Mouse (Mus musculus) liver, embryonic 12.5 days (tissue): ENCODE measurements around the gene Map2k5. TPM values are rescaled to one million over a fixed set of nuclear protein-coding genes. Genes with fewer than 3 reads are reported as not detected.

Experiments used
- ATAC-seq: fragments of 200-750 bp; cut with Nextera tagmentation; 2 replicates; pipeline ENCODE4 v1.8.0; 2017; ENCODE audit warnings: moderate number of reproducible peaks, mild to moderate bottlenecking, moderate library complexity
- H3K27ac ChIP-seq: fragments of 300-500 bp; sonication (generic); 2 replicates; pipeline ENCODE4 v1.5.1; 2016; ENCODE audit warnings: mild to moderate bottlenecking
- H3K27me3 ChIP-seq: fragments of 300-500 bp; sonication (generic); replicated peaks from 2 replicates; pipeline ENCODE4 v1.6.1; 2016; ENCODE audit warnings: mild to moderate bottlenecking, moderate library complexity
- H3K36me3 ChIP-seq: fragments of 300-500 bp; sonication (generic); 2 replicates; pipeline ENCODE4 v1.6.1; 2016; ENCODE audit warnings: mild to moderate bottlenecking, moderate library complexity
- H3K4me1 ChIP-seq: fragments of 300-500 bp; sonication (generic); 2 replicates; pipeline ENCODE4 v1.6.1; 2016
- H3K4me2 ChIP-seq: fragments of 300-500 bp; sonication (generic); 2 replicates; pipeline ENCODE4 v1.6.1; 2016; ENCODE audit warnings: mild to moderate bottlenecking, moderate library complexity
- H3K4me3 ChIP-seq: fragments of 300-500 bp; sonication (generic); 2 replicates; pipeline ENCODE4 v1.5.1; 2016; ENCODE audit warnings: mild to moderate bottlenecking, moderate library complexity
- H3K9ac ChIP-seq: fragments of 300-500 bp; sonication (generic); 2 replicates; pipeline ENCODE4 v1.6.1; 2016; ENCODE audit warnings: mild to moderate bottlenecking, moderate library complexity
- H3K9me3 ChIP-seq: fragments of 300-500 bp; sonication (generic); replicated peaks from 2 replicates; pipeline ENCODE4 v1.6.1; 2016; ENCODE audit warnings: mild to moderate bottlenecking, moderate library complexity
- WGBS: fragments of 180-500 bp; shearing (Covaris S2); methylation state at CpG from one replicate; pipeline ENCODE4 v1.1.7; 2016; ENCODE audit not compliant: insufficient replicate concordance; 5-methylcytosine and 5-hydroxymethylcytosine counted together
- polyA plus RNA-seq: library from polyadenylated mRNA; unstranded; fragments of >200 nt; fragmentation: Nextera tagmentation; extraction: Ambion mirVana; gene quantifications from 2 replicates; pipeline ENCODE4 v1.2.1, GENCODE M21; 2016

The Map2k5 gene
- polyA plus RNA-seq, 1 experiment from 2014 or later, result 16.7 TPM

DNA sequence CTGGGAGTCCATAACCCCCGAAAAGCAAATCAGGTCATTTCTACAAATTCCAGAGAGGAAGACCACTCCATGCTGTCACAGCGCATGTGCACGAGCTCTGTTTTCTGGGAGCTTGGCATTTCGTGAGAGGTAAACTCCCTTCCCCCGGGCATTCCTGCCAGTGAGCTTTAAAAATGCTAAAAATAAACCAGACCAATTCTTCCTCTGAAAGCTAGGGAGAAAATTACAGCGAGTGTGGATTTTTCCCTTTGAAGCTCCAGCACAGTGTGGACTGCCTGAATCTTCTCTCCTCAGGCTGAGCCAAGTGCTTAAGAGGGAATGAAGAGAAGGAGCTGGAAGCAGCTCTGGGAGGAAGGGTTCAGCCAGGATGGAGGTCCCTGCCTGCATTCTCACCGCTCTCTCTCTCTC, 82.1 kb downstream of the Map2k5 start:
- H3K36me3 ChIP-seq, result peaks cover 31% of the 10 kb centered on the region
- H3K4me2 ChIP-seq, result no peak overlapping the region
- WGBS, result 82% methylated on average over 7 of the region's 7 CpGs
- H3K4me1 ChIP-seq, result no peaks in the 10 kb centered on the region
- no peaks in the 10 kb centered on the region for H3K27me3 ChIP-seq
- H3K9ac ChIP-seq, result no peak overlapping the region
- H3K4me3 ChIP-seq, result no peak overlapping the region
- H3K9me3 ChIP-seq, result 0 out of 2 replicates have a peak, but pooled peaks cover 4% of the 10 kb centered on the region
- no peak overlapping the region for H3K27ac ChIP-seq
- ATAC-seq, result no peak

DNA sequence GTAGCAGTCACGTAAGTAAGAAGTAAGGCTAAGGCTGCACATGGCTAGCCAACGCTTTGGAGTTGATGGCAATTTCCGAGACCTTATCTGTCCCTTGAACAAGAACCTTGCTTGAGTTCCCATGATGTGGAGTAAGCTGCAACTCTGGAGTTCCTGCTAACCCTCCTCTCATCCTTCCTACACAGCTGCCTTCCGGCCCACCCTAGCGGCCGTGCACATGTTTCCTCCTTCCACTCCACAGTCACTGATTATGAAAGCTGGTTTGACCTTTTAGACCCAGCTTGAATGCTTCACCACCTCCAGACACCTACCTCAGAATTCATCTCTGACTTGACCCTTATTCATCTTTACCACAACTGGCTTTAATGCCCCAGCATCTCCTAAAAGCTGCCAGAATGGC, 82.9 kb downstream of the Map2k5 start:
- Histone ChIP-seq H3K27me3 (no peaks in the 10 kb centered on the region), H3K9me3 (no peaks in the 10 kb centered on the region), H3K9ac (no peak overlapping the region), H3K36me3 (peaks cover 28% of the 10 kb centered on the region), H3K27ac (no peak overlapping the region), H3K4me1 (no peaks in the 10 kb centered on the region), H3K4me2 (no peak overlapping the region), H3K4me3 (no peak overlapping the region)
- ATAC-seq, result no peak
- 77% methylated on average over 6 of the region's 6 CpGs for whole genome bisulfite sequencing

DNA sequence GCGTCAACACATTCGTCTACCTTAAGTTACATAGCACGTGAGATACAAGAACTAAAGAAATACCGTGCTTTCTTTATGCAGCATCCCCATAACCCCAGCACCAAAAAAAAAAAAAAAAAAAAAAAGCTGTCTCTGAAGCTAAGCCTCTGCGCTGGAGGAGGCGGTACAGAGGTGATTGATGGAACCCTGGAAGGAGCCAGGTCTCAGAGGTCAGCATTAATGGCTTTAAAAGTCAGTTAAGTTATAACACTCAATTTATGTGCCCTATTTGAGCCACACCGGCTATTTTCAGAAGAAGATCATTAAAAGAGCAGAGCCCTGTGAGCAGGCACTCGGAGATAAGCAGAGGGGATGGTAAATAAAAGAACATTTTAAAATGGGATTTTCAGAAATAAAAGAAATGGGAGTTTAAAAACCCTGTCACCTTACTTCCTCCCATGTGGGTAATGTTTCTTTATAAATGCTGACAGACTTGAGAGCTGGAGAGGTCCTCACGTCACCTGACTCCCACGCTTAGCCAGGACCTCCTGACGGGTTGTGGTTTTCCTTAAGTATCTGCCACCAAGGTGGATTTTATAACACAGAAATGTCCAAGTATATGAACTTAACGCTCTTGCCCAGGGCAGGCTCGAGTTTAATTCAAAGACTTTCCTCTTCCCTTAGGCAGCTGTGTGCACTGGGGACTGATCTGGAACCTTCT, 83.8 kb downstream of the Map2k5 start:
- no peak overlapping the region for H3K4me2 ChIP-seq
- H3K36me3 ChIP-seq, result peaks cover 34% of the 10 kb centered on the region
- H3K27ac ChIP-seq, result no peak overlapping the region
- WGBS, result 68% methylated on average over 13 of the region's 13 CpGs
- no peaks in the 10 kb centered on the region for H3K27me3 ChIP-seq
- no peak overlapping the region for H3K4me3 ChIP-seq
- H3K4me1 ChIP-seq, result no peaks in the 10 kb centered on the region
- H3K9me3 ChIP-seq, result no peaks in the 10 kb centered on the region
- ATAC-seq, result no peak
- no peak overlapping the region for H3K9ac ChIP-seq

DNA sequence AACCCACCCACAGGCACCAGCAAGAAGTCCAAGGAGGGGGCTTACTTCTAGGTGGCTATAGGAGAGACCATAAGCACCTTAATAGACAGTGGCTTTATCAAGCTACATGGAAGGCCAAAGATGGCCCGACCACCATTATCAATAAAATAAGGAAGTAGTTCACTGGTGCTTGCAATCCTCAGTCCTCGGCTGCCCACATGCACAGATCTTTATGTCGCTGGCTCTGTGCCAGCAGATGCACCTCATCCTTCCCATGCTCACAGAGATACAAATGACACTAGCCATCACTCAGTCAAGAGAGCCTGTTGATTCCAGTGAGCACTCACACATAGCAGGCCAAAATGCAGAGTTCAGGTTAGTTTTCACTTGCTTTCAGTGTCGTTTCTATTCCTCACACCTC, 89.0 kb downstream of the Map2k5 start:
- Histone ChIP-seq H3K36me3 (peaks cover 37% of the 10 kb centered on the region), H3K4me1 (no peaks in the 10 kb centered on the region), H3K27ac (no peak overlapping the region), H3K4me2 (no peak overlapping the region), H3K9me3 (no peaks in the 10 kb centered on the region), H3K27me3 (no peaks in the 10 kb centered on the region), H3K9ac (no peak overlapping the region), H3K4me3 (no peak overlapping the region)
- 67% methylated on average over 4 of the region's 4 CpGs for WGBS
- ATAC-seq, result no peak

DNA sequence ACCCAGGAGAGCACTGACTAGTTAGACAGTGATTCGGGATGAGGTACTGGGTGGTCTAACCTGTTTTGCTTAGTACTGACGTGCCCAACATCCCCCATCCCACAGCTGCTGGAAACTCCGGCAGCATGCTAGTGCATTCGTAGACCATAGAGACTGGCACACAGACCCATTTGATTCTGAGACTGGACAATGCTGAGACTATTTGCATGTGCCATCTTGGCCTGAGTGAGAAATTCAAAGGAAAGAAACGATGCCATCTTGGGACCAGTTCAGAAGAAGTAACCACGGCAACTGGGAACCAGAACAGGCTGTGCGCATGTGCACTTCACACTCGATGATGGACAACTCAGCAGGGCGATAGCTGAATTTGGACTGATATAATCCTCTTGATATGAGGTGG, 93.3 kb downstream of the Map2k5 start:
- ATAC-seq, result no peak
- WGBS, result 87% methylated on average over 9 of the region's 9 CpGs
- H3K27me3 ChIP-seq, result no peaks in the 10 kb centered on the region
- no peaks in the 10 kb centered on the region for H3K9me3 ChIP-seq
- no peaks in the 10 kb centered on the region for H3K4me1 ChIP-seq
- no peak overlapping the region for H3K27ac ChIP-seq
- H3K36me3 ChIP-seq, result peaks cover 24% of the 10 kb centered on the region
- no peak overlapping the region for H3K4me2 ChIP-seq
- no peak overlapping the region for H3K4me3 ChIP-seq
- no peak overlapping the region for H3K9ac ChIP-seq

DNA sequence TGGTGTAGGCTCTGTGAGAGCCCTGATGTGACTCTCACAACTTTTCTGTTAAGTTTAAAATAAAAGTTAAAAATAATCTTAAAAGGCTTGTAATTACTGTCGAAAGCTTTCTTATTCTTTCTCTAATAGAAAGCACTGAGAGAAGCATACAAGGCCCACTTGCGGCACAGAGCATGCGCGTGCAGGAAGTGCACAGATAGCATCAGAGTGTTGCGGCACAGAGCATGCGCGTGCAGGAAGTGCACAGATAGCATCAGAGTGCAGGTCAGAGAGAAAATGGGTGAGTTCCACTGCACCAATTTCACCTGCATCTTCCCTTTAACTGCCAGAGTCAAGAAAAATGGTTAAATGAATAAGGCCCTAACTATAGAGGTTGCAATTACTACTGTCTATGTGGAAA, 95.7 kb downstream of the Map2k5 start:
- WGBS, result 82% methylated on average over 7 of the region's 7 CpGs
- Histone ChIP-seq H3K4me1 (no peaks in the 10 kb centered on the region), H3K27ac (no peak overlapping the region), H3K36me3 (peaks cover 25% of the 10 kb centered on the region), H3K4me2 (no peak overlapping the region), H3K9ac (no peak overlapping the region), H3K9me3 (no peaks in the 10 kb centered on the region), H3K4me3 (no peak overlapping the region), H3K27me3 (no peaks in the 10 kb centered on the region)
- no peak for ATAC-seq

DNA sequence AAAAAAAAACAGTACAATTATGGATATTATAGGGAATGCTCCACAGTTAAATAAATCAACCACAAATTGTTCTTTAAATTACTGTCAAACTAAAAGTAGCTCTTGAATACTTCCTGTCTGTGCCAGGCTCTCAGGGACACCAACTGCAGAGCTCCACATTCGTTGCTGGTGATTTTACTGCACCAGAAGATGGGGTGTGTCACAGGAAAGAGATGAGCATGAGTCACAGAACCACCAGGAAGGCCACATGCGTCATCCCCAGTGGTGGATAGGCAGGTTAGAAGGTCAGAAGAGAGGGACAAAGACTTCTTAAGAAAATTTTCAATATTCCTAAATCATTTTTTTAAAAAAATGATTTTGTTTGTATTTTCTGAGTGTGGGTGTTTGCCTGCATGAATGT, 96.6 kb downstream of the Map2k5 start:
- WGBS, result 50% methylated on average over 2 of the region's 2 CpGs
- ATAC-seq, result no peak
- H3K9me3 ChIP-seq, result no peaks in the 10 kb centered on the region
- H3K4me3 ChIP-seq, result no peak overlapping the region
- H3K4me2 ChIP-seq, result no peak overlapping the region
- no peaks in the 10 kb centered on the region for H3K27me3 ChIP-seq
- H3K9ac ChIP-seq, result no peak overlapping the region
- H3K27ac ChIP-seq, result no peak overlapping the region
- H3K36me3 ChIP-seq, result peaks cover 25% of the 10 kb centered on the region
- H3K4me1 ChIP-seq, result no peaks in the 10 kb centered on the region

DNA sequence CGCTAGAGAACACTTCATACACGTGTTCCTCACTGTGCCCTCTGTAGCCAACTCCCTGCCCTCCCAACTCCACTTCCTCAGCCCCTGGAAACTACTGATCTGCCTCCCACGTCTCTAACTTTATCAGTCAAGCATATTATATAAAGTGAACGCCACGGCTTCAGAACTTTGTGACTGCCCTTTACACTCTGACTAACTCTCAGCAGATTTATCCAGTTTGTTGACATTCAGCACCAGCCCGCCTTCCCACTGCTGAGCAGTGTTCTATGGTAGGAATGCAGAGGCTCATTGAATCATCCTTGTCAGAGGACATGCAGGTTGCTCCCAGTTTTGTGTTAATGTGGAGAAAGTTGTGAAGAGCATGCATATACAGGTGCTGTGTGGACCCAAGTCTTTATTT, 103.9 kb downstream of the Map2k5 start:
- H3K27me3 ChIP-seq, result no peaks in the 10 kb centered on the region
- ATAC-seq, result no peak
- no peak overlapping the region for H3K4me3 ChIP-seq
- no peaks in the 10 kb centered on the region for H3K9me3 ChIP-seq
- WGBS, result 62% methylated on average over 6 of the region's 6 CpGs
- no peaks in the 10 kb centered on the region for H3K4me1 ChIP-seq
- H3K27ac ChIP-seq, result no peak overlapping the region
- no peak overlapping the region for H3K9ac ChIP-seq
- H3K4me2 ChIP-seq, result no peak overlapping the region
- H3K36me3 ChIP-seq, result peaks cover 4% of the 10 kb centered on the region; the same call in 1 of the 2 replicates

DNA sequence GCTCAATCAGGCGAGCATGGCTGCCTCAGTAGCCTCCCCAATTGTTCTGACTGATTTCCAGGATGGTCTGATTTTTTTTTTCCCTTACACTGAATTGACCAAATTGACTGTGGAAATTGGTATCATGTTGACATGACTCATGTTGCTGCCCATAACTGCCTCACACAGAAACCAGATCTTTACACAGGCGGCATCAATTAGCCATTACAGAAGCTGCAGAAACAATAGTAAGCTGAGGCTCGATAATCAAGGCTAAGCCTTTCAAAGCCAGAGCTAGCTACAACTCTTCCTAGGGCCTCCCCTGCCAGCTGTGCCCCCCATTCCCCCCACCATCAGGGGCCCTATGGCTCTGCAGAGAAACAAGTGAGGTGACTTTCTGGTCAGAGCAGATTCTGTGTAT, 107.9 kb downstream of the Map2k5 start:
- Histone ChIP-seq H3K4me2 (no peak overlapping the region), H3K9ac (no peak overlapping the region), H3K4me3 (no peak overlapping the region), H3K27me3 (no peaks in the 10 kb centered on the region), H3K9me3 (no peaks in the 10 kb centered on the region), H3K27ac (no peak overlapping the region), H3K36me3 (no peaks in the 10 kb centered on the region), H3K4me1 (no peaks in the 10 kb centered on the region)
- ATAC-seq, result no peak
- 66% methylated on average over 3 of the region's 3 CpGs for WGBS

DNA sequence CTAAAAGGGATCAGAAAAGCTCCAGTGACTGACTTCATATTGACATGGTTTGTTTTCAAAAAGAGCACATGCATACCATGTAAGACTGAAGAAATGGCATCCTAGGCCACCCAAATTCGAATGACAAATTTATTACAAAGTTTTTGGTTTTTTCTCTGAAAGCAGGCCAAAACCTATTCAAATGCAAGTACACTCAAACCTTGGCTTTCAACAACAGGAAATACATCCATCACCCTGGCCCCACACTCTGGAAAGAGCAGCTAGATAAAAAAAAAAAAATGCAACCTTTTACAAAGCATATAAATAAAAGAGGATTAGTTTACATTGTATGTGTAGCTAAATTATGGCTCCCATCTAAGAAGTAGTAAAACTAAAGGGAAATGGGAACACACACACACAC, 114.5 kb downstream of the Map2k5 start:
- peaks cover 4% of the 10 kb centered on the region; the same call in 1 of the 2 replicates for H3K36me3 ChIP-seq
- ATAC-seq, result no peak
- 60% methylated on average over 1 of the region's 1 CpGs for WGBS

DNA sequence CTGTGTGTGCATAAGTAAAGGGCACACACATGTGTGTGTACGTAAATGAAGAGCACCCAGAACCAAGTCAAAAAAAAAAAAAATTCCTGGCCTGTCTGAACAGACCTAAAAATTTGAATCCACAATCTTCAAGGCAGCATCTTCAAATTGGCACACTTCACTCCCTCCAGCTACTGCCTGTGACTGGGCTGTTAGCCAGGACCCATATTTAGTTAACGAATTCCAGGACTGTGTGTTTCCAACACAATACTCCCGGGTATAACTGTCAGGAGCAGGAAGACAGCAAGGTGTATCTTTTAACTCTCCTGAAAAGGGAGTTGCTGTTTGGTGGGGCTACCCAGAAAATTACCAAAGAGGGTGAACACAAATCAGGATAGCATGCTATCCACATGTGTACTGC, 118.9 kb downstream of the Map2k5 start:
- Histone ChIP-seq H3K4me3 (no peak overlapping the region), H3K9me3 (no peaks in the 10 kb centered on the region), H3K27ac (no peak overlapping the region), H3K36me3 (peaks cover 13% of the 10 kb centered on the region), H3K4me2 (no peak overlapping the region), H3K27me3 (no peaks in the 10 kb centered on the region), H3K9ac (no peak overlapping the region), H3K4me1 (no peaks in the 10 kb centered on the region)
- ATAC-seq, result no peak
- WGBS, result 81% methylated on average over 3 of the region's 3 CpGs

More for the DNA sequence above, 114.5 kb downstream of the Map2k5 start:
- no peaks in the 10 kb centered on the region for H3K27me3 ChIP-seq
- H3K9me3 ChIP-seq, result no peaks in the 10 kb centered on the region
- no peaks in the 10 kb centered on the region for H3K4me1 ChIP-seq
- H3K4me2 ChIP-seq, result no peak overlapping the region
- H3K4me3 ChIP-seq, result no peak overlapping the region
- no peak overlapping the region for H3K9ac ChIP-seq
- H3K27ac ChIP-seq, result no peak overlapping the region

DNA sequence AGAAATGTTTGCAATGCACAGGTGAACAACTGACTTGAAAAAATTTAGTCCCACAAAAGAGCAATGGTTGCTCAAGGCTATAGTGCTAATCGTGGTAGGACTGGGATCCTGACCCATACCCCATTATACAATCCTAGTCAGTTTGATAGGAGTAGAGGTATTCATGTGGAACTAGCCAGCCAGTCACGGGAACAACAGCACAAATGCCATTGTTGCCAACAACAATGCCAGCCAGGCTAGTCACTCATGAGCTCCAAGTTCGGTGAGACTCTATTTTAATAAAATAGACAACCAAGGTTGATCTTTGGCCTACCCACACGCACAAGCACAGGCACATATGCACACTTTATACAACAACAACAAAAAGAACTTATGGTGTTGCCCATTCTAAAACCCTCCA, 120.0 kb downstream of the Map2k5 start:
- 76% methylated on average over 4 of the region's 4 CpGs for WGBS
- no peak for ATAC-seq
- Histone ChIP-seq H3K4me1 (no peaks in the 10 kb centered on the region), H3K9me3 (no peaks in the 10 kb centered on the region), H3K27ac (no peak overlapping the region), H3K9ac (no peak overlapping the region), H3K4me2 (no peak overlapping the region), H3K27me3 (no peaks in the 10 kb centered on the region), H3K36me3 (peaks cover 13% of the 10 kb centered on the region), H3K4me3 (no peak overlapping the region)
